Mouse (Mus musculus): ENCODE measurements around the gene Bag3. TPM values are rescaled to one million over a fixed set of nuclear protein-coding genes. Genes with fewer than 3 reads are reported as not detected.

Bag3 gene
- total RNA-seq (2023), result 2.9 to 5.1 TPM (median 3.5 TPM) in 4 replicates

GRCm38 (mm10) chr7:128523349-128523961, at the start of gene Bag3:
Bag3 (plus strand) TSS chr7:128523616.

Other genes starting within 250 kb of the Bag3 start
- gene BC017158, start 225.4 kb upstream of the Bag3 start, total RNA-seq (2023), result 25.1 to 32.1 TPM (median 28.0 TPM) in 4 replicates
- gene Rgs10, start 104.9 kb upstream of the Bag3 start, total RNA-seq (2023), result 26.9 to 35.9 TPM (median 29.0 TPM) in 4 replicates
- 149 to 154 TPM (median 152 TPM) in 4 replicates for gene Tial1, start 61.9 kb upstream of the Bag3 start, total RNA-seq (2023)
- gene Inpp5f, start 87.7 kb downstream of the Bag3 start, total RNA-seq (2023), result 77.6 to 91.3 TPM (median 86.9 TPM) in 4 replicates
- 59.7 to 72.0 TPM (median 69.5 TPM) in 4 replicates for gene Mcmbp, start 216.9 kb downstream of the Bag3 start, total RNA-seq (2023)
- 37.5 to 58.5 TPM (median 39.2 TPM) in 4 replicates for gene Sec23ip, start 221.3 kb downstream of the Bag3 start, total RNA-seq (2023)

All from B cell, adult 62 days (primary cell).